Mouse (Mus musculus) ES-Bruce4 (cell line): ENCODE measurements around the gene Pitpna.

Source experiments
- EP300 ChIP-seq: IDR thresholded peaks from 2 replicates; pipeline ENCODE4 v1.6.1; 2011; ENCODE audit warnings: low read depth, low read length; ENCODE audit not compliant: insufficient read depth
- POLR2A ChIP-seq: IDR thresholded peaks from one replicate; pipeline ENCODE4 v1.8.1; 2011; ENCODE audit warnings: low read length; ENCODE audit not compliant: insufficient read depth

DNA sequence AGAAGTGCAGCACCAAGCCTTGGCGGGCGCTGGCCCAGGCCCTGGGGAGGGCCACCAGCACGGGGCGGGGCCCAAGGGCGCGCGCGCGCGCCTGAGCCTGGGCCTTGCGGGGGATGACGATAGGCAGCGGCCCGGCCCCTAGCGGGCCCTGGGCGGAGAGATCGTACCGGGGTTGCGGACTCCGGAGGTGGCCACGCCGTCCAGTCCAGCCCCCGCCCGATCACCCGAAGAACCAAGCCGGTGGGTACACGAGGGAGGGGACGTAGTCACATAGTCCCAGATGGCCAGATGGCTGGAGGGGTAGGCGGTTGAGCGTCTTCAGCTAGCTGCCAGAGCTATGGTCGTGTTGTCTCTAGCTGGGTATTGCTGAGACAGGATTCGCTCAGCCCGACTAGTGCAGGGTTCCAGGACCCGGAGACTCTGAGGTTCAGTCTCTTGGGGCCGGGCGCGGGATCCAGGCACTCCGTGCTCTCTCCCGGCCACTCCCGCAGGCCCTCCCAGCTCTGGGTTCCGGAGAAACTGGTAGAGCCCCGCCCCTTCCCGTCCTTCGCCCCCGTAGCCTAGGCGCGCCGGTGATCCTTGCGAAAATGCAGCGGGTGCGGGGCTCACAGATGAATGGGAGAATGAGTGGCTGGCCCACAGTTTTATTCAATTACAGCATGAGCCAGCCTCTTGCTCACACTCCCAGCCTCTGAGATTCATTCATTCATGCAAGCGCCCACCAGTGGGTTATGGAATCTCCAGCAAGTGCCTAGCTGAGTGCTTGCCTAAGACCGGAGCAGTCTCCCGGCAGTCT lies 63.7 kb downstream of the Pitpna start:
- TF ChIP-seq POLR2A = no peak
- 0 out of 2 replicates have a peak, but pooled peaks have one; percentile 20 for TF ChIP-seq EP300
